Mouse (Mus musculus) limb, embryonic 14.5 days (tissue): ENCODE results near the gene Dlk1. TPM values are rescaled to one million over a fixed set of nuclear protein-coding genes. Genes with fewer than 3 reads are reported as not detected.

ENCODE experiments used
- ATAC-seq: fragments of 200-750 bp; cut with Nextera tagmentation; 2 replicates; pipeline ENCODE4 v1.8.0; 2017; ENCODE audit warnings: low read depth, moderate number of reproducible peaks, moderate TSS enrichment; ENCODE audit not compliant: low FRiP score
- DNase-seq: peaks from one replicate; pipeline ENCODE4 v3.0.0-alpha.2; 2015; ENCODE audit warnings: low spot score
- H3K27ac ChIP-seq: fragments of 300-500 bp; sonication (generic); replicated peaks from 2 replicates; pipeline ENCODE4 v1.5.1; 2014; ENCODE audit warnings: low read depth, mild to moderate bottlenecking, low read length, moderate library complexity, mixed read lengths
- H3K27me3 ChIP-seq: fragments of 300-500 bp; sonication (generic); 2 replicates; pipeline ENCODE4 v1.6.1; 2014; ENCODE audit warnings: low read length, mixed read lengths; ENCODE audit not compliant: control insufficient read depth, insufficient read depth
- H3K36me3 ChIP-seq: fragments of 300-500 bp; sonication (generic); 2 replicates; pipeline ENCODE4 v1.6.1; 2014; ENCODE audit warnings: mild to moderate bottlenecking, low read length, moderate library complexity, mixed read lengths; ENCODE audit not compliant: control insufficient read depth, insufficient read depth
- H3K4me1 ChIP-seq: fragments of 300-500 bp; sonication (generic); 2 replicates; pipeline ENCODE4 v1.6.1; 2014; ENCODE audit warnings: antibody characterized with exemption, low read length, mixed read lengths; ENCODE audit not compliant: control insufficient read depth, insufficient read depth
- H3K4me2 ChIP-seq: fragments of 300-500 bp; sonication (generic); replicated peaks from 2 replicates; pipeline ENCODE4 v1.6.1; 2014; ENCODE audit warnings: low read depth, mild to moderate bottlenecking, low read length, moderate library complexity; ENCODE audit not compliant: severe bottlenecking
- H3K4me3 ChIP-seq: fragments of 300-500 bp; sonication (generic); replicated peaks from 2 replicates; pipeline ENCODE4 v1.5.1; 2014; ENCODE audit warnings: low read length
- H3K9ac ChIP-seq: fragments of 300-500 bp; sonication (generic); 2 replicates; pipeline ENCODE4 v1.6.1; 2014; ENCODE audit warnings: mild to moderate bottlenecking, low read depth, low read length, moderate library complexity; ENCODE audit not compliant: severe bottlenecking
- H3K9me3 ChIP-seq: fragments of 300-500 bp; sonication (generic); 2 replicates; pipeline ENCODE4 v1.6.1; 2016; ENCODE audit warnings: low read length; ENCODE audit not compliant: control insufficient read depth
- POLR2A ChIP-seq: fragments of 200-500 bp; IDR thresholded peaks from 2 replicates; pipeline ENCODE4 v1.8.0; 2012; ENCODE audit warnings: inconsistent platforms, mild to moderate bottlenecking, moderate library complexity, borderline replicate concordance; ENCODE audit not compliant: insufficient read depth, insufficient read length; ENCODE audit errors: extremely low read depth
- WGBS: fragments of 180-500 bp; shearing (Covaris S2); extraction: QIAGEN DNeasy Blood & Tissue Kit; methylation state at CpG from one replicate; pipeline ENCODE4 v1.1.7; 2014; 5-methylcytosine and 5-hydroxymethylcytosine counted together
- polyA plus RNA-seq, 2 experiments: library from polyadenylated mRNA; depleted of rRNA in 1 of 2; stranded (reverse) in 1 of 2; unstranded in 1 of 2; fragments of >200 nt; fragmentation: Nextera tagmentation in 1 of 2; extraction: Ambion mirVana in 1 of 2; gene quantifications; 2 replicates each; pipeline versions ENCODE4 v1.2.1 to v1.2.3; 2012 to 2014

Dlk1 gene
- polyA plus RNA-seq, 2 experiments = 640 to 2,661 TPM

GRCm38 (mm10) chr12:109510247-109510646, 57.6 kb downstream of the Dlk1 start:
- DNase-seq = no peak

GRCm38 (mm10) chr12:109511456-109511855, 58.8 kb downstream of the Dlk1 start:
- H3K4me3 ChIP-seq = no peak overlapping the region
- no peak overlapping the region for H3K9ac ChIP-seq
- H3K36me3 ChIP-seq = no peaks in the 10 kb centered on the region
- no peak overlapping the region for H3K27ac ChIP-seq
- H3K9me3 ChIP-seq = no peaks in the 10 kb centered on the region
- DNase-seq (no peak), ATAC-seq (no peak)
- WGBS = 80% methylated on average over 8 of the region's 8 CpGs
- H3K27me3 ChIP-seq = no peaks in the 10 kb centered on the region
- no peak for TF ChIP-seq POLR2A
- peaks cover 33% of the 10 kb centered on the region for H3K4me1 ChIP-seq
- no peak overlapping the region for H3K4me2 ChIP-seq

More at GRCm38 (mm10) chr12:109510247-109510646, 57.6 kb downstream of the Dlk1 start:
- Histone ChIP-seq H3K4me1 (peaks cover 33% of the 10 kb centered on the region), H3K4me2 (no peak overlapping the region), H3K9me3 (no peaks in the 10 kb centered on the region), H3K36me3 (no peaks in the 10 kb centered on the region), H3K27me3 (no peaks in the 10 kb centered on the region), H3K4me3 (no peak overlapping the region), H3K9ac (no peak overlapping the region), H3K27ac (no peak overlapping the region)
- TF ChIP-seq POLR2A = no peak
- 78% methylated on average over 8 of the region's 8 CpGs for WGBS
- ATAC-seq = no peak

GRCm38 (mm10) chr12:109512151-109512907, 59.7 kb downstream of the Dlk1 start:
- Histone ChIP-seq H3K27ac (0 out of 2 replicates have a peak overlapping the region, but pooled peaks have one; percentile 0), H3K27me3 (no peaks in the 10 kb centered on the region), H3K36me3 (no peaks in the 10 kb centered on the region), H3K9ac (no peak overlapping the region), H3K9me3 (no peaks in the 10 kb centered on the region), H3K4me3 (no peak overlapping the region), H3K4me2 (no peak overlapping the region), H3K4me1 (peaks cover 40% of the 10 kb centered on the region)
- ATAC-seq = no peak
- no peak for DNase-seq
- 25% methylated on average over 13 of the region's 13 CpGs for WGBS
- TF ChIP-seq POLR2A = no peak

Other genes starting within 250 kb of the Dlk1 start
- gene Rtl1, start 147.5 kb downstream of the Dlk1 start, polyA plus RNA-seq (2012; rRNA removed) = 5.6 and 6.6 TPM in 2 replicates
- gene Rtl1, start 147.5 kb downstream of the Dlk1 start, polyA plus RNA-seq (2014; fragmentation: Nextera tagmentation; extraction: Ambion mirVana) = 3.8 and 4.2 TPM in 2 replicates